Mouse (Mus musculus): ENCODE measurements around the gene Cryab. TPM values are rescaled to one million over a fixed set of nuclear protein-coding genes. Genes with fewer than 3 reads are reported as not detected.

Gene Cryab
- polyA plus RNA-seq (2015; fragmentation: Nextera tagmentation; extraction: Ambion mirVana): 112 and 178 TPM in 2 replicates

GRCm38 (mm10) chr9:50751323-50751722 is at the start of gene Cryab:
Gene Cryab (plus strand): TSS chr9:50751325.

DNA sequence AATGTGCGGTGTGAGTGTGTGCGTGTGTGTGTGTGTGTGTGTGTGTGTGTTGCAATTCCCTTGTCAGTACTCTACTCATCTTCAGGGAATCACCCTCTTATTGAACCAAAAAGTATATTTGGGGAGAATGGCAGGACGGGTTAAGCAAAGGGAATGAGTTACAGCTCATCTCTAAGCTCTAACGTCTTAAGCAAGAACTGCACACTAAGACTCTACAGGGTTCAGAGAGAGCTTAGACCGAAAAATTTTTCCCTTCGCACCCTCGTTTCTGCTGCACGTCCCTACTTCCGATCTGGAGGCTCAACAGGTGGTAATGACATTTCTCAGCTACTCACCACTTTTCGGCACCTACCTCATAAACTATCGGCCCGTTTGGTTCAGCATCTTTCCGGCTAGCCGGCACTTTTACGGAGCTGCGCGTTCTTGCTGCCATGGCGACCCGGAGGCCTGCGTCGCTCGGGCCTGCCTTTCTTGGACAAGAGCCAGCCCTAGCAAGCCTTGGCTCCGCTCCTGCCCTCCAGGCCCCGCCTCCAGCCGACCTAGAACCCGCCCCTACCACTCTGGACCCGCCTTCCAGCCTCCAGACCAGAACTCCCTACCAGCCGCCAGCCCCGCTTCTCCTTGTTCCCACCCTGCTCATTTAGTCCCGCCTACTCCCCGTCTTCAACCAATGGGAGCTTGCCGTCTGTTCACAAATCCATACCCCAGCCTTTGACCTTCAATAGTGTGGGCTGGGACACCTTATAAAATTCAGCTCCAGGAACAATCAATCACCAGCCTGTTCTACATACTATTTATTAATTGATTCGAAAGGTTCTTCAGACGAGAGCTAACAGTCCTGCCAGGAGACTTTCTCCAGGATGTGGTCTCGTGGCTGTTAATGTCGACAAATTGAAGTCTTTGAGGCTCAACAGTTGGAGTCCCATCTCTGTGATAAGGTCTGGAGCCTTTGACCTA is 11.9 kb upstream of the Cryab start, which contains the start of gene Dixdc1:
Dixdc1 (minus strand) TSS at position 604 of the 957 bp plus-strand sequence.

GRCm38 (mm10) chr9:50746214-50746677 is 4.9 kb upstream of the Cryab start, which contains the start of gene 2310030G06Rik:
Gene 2310030G06Rik (minus strand): TSS chr9:50746536.

GRCm38 (mm10) chr9:50752054-50752602 is 1.0 kb downstream of the Cryab start, which contains the start of gene Hspb2:
Gene Hspb2 (minus strand): TSS chr9:50752354.

DNA sequence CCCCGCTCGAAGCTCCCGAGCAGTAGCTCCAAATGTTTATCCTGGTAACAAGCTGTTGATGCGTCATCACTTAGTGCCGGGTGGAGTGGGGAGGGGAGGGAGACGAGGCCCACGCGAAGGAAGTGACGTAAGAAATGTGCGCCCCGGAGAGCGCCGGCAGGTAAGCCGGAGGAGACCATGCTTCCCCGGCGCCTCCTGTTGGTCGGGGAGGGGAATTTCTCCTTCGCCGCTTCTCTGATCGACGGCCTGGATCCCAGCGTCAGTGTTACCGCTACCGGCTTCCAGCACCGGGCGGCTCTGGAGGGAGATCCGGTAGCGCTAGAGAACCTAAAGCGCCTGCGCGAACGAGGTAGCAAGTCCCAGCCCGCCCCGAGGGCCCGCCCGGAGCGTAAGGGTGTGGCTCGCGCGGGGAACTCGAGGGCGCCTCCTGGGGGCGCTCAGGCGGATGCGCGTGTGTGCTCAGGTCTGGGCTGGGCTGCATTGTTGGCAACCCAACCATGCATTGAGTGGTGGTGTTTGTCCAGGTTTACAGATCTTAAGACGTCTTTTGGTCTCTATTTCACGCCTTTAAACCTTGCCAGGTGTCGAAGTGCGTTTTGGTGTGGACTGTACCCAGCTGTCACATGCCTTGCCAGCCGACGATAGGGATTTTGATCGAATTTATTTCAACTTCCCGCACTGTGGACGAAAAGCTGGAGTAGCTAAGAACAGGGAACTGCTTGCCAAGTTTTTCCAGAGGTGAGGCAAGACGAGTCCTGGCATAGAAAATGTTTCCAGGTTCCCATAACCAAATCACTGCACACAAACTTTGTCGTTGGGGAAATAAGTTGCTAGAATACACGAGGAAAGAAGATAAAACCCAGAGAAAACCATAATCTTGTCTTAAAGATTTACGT is 17.2 kb downstream of the Cryab start, which contains the start of gene Fdxacb1:
Fdxacb1 (plus strand) TSS at position 130 of the 896 bp plus-strand sequence.

DNA sequence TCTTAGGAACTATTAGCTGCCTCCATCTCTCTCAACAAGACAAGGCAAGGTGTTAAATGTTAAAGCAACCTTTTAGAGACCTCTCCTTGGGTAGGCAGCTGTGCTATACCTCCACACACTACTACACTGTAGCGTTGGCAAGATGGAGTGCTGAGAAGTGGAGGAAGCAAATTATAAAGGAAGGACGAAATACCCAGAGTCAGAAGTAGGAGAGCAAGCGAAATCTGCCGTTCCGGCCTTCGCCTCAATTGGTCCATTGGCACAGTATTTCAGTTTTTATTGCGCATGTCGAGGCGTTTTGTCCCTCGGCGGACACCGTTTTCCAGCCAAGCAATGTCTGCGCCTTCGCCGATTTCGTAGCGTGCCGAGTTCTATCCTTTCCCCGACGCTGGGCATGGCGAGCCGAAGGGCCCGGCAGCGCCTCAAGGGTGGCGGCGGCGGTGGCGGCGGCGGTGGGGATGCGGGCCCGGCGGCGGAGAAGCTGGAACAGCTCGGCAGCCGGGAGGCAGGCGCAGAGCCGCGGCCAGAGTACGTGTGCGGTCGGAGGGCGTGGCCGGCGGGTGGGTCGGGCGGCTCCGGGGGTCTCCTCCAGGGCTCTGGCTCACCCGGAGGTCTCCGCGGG is 24.0 kb downstream of the Cryab start, which contains the start of the genes Alg9 and 1110032A03Rik:
Alg9 (plus strand) TSS at position 29 of the 622 bp plus-strand sequence.
1110032A03Rik (minus strand) TSS at position 530 of the 622 bp plus-strand sequence.

Other genes starting within 250 kb of the Cryab start
- 157 and 177 TPM in 2 replicates for gene Pts, start 222.6 kb upstream of the Cryab start, polyA plus RNA-seq (2015; fragmentation: Nextera tagmentation; extraction: Ambion mirVana)
- 17.3 and 23.0 TPM in 2 replicates for gene Il18, start 196.5 kb upstream of the Cryab start, polyA plus RNA-seq (2015; fragmentation: Nextera tagmentation; extraction: Ambion mirVana)
- gene Bco2, start 196.1 kb upstream of the Cryab start, polyA plus RNA-seq (2015; fragmentation: Nextera tagmentation; extraction: Ambion mirVana): 0.28 and 0.36 TPM in 2 replicates
- not detected in 2 replicates for gene Tex12, start 190.0 kb upstream of the Cryab start, polyA plus RNA-seq (2015; fragmentation: Nextera tagmentation; extraction: Ambion mirVana)
- 387 and 421 TPM in 2 replicates for gene Sdhd, start 147.5 kb upstream of the Cryab start, polyA plus RNA-seq (2015; fragmentation: Nextera tagmentation; extraction: Ambion mirVana)
- gene Timm8b, start 147.4 kb upstream of the Cryab start, polyA plus RNA-seq (2015; fragmentation: Nextera tagmentation; extraction: Ambion mirVana): 516 and 1,009 TPM in 2 replicates
- gene Pih1d2, start 134.0 kb upstream of the Cryab start, polyA plus RNA-seq (2015; fragmentation: Nextera tagmentation; extraction: Ambion mirVana): 4.1 and 4.4 TPM in 2 replicates
- gene Nkapd1, start 133.9 kb upstream of the Cryab start, polyA plus RNA-seq (2015; fragmentation: Nextera tagmentation; extraction: Ambion mirVana): 20.6 and 22.3 TPM in 2 replicates
- 33.7 and 50.9 TPM in 2 replicates for gene Dlat, start 91.5 kb upstream of the Cryab start, polyA plus RNA-seq (2015; fragmentation: Nextera tagmentation; extraction: Ambion mirVana)
- 6.4 and 10.8 TPM in 2 replicates for gene Dixdc1, start 11.8 kb upstream of the Cryab start, polyA plus RNA-seq (2015; fragmentation: Nextera tagmentation; extraction: Ambion mirVana)
- 11.2 and 17.0 TPM in 2 replicates for gene 2310030G06Rik, start 4.8 kb upstream of the Cryab start, polyA plus RNA-seq (2015; fragmentation: Nextera tagmentation; extraction: Ambion mirVana)
- 14.4 and 35.5 TPM in 2 replicates for gene Hspb2, start 1.0 kb downstream of the Cryab start, polyA plus RNA-seq (2015; fragmentation: Nextera tagmentation; extraction: Ambion mirVana)
- gene Fdxacb1, start 16.9 kb downstream of the Cryab start, polyA plus RNA-seq (2015; fragmentation: Nextera tagmentation; extraction: Ambion mirVana): 7.8 and 9.9 TPM in 2 replicates
- gene Alg9, start 23.7 kb downstream of the Cryab start, polyA plus RNA-seq (2015; fragmentation: Nextera tagmentation; extraction: Ambion mirVana): 18.2 and 22.4 TPM in 2 replicates
- gene 1110032A03Rik, start 24.2 kb downstream of the Cryab start, polyA plus RNA-seq (2015; fragmentation: Nextera tagmentation; extraction: Ambion mirVana): 91.2 and 102 TPM in 2 replicates
- 14.4 and 22.7 TPM in 2 replicates for gene Ppp2r1b, start 94.0 kb downstream of the Cryab start, polyA plus RNA-seq (2015; fragmentation: Nextera tagmentation; extraction: Ambion mirVana)

All from adrenal gland, postnatal 0 days (tissue).